Mouse (Mus musculus) splenic B cell, adult 2 months (primary cell): ENCODE measurements at regions not wholly inside any gene's neighbourhood (a gene's known extent, or its start where the extent isn't known, plus 50 kb on each side); places are given as distances from the start of the nearest gene placed in this dataset.

Experiments used
- DNase-seq: peaks from one replicate; pipeline ENCODE4 v3.0.0-alpha.2; 2011; ENCODE audit warnings: low read depth, low spot score
- H3K27me3 ChIP-seq: 2 replicates; pipeline ENCODE4 v1.6.1; 2012; ENCODE audit warnings: mild to moderate bottlenecking, low read length, moderate library complexity, mixed read lengths; ENCODE audit not compliant: control insufficient read depth, poor library complexity, insufficient read depth, severe bottlenecking
- H3K36me3 ChIP-seq: 2 replicates; pipeline ENCODE4 v1.6.1; 2012; ENCODE audit warnings: mild to moderate bottlenecking, low read length, moderate library complexity, mixed read lengths; ENCODE audit not compliant: control insufficient read depth, poor library complexity, insufficient read depth, severe bottlenecking

DNA sequence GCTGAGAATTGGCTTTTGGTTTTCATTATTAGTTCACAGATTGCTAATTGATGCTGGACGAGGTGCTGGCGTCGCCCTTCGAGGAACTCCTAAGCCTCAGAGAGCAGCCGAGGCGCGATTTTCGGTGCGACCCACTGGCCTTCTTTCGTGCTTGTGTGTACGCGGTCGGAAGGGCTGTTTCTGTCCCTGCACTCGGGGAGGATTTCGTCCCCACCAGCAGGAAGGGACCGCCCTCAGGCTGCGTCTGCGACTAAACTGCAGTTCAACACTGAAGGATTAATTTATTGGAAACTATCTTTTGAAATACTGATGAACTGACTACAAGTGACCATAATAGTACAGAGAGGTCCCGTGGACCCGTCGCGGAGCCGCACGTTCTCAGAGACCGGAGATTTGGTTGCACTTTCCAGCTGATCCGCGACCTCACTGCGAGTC is 228.4 kb upstream of the Sall1 start:
- no peak for DNase-seq
- Histone ChIP-seq H3K36me3 (no peaks in the 10 kb centered on the region), H3K27me3 (no peaks in the 10 kb centered on the region)

- Histone ChIP-seq H3K27me3 (no peaks in the 10 kb centered on the region), H3K36me3 (no peaks in the 10 kb centered on the region)
- no peak for DNase-seq
These were observed 227.7 kb upstream of the Sall1 start for GRCm38 (mm10) chr8:89271381-89272355.

- Histone ChIP-seq H3K36me3 (no peaks in the 10 kb centered on the region), H3K27me3 (no peaks in the 10 kb centered on the region)
- no peak for DNase-seq
These were observed 226.0 kb upstream of the Sall1 start for GRCm38 (mm10) chr8:89270001-89270400.

DNA sequence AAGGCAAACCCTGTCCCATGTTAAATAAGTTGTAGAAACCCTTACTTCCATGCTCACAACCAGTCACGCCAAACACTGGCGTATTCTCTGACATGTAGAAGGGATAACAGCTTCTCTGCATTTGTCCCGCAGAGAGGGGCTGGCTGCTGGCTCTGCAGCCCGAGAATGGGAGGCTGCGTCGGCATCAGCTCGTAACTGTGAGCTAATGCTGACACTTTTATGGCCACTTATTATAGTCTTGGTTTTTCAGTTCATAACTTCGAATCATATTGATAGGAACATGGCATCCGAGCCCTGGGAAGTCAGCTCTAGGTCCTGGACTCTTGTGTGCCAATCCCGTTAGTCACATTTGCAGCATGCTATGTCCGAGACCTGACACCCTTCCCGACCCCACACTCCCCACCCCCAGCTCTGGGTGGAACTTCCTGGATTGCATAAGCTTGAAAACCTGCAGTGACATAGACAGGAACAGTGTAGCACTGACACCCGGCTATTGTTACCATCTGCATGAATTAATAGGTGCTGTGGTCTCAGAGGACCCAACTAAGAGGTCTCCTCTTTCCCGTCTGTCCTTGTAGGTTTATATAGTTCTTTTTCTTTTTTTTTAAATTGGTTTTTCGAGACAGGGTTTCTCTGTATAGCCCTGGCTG is 217.3 kb upstream of the Sall1 start:
- H3K36me3 ChIP-seq: no peaks in the 10 kb centered on the region
- H3K27me3 ChIP-seq: no peaks in the 10 kb centered on the region
- no peak for DNase-seq

- no peak for DNase-seq
- Histone ChIP-seq H3K27me3 (no peaks in the 10 kb centered on the region), H3K36me3 (no peaks in the 10 kb centered on the region)
These were observed 215.9 kb upstream of the Sall1 start for GRCm38 (mm10) chr8:89259881-89260280.

DNA sequence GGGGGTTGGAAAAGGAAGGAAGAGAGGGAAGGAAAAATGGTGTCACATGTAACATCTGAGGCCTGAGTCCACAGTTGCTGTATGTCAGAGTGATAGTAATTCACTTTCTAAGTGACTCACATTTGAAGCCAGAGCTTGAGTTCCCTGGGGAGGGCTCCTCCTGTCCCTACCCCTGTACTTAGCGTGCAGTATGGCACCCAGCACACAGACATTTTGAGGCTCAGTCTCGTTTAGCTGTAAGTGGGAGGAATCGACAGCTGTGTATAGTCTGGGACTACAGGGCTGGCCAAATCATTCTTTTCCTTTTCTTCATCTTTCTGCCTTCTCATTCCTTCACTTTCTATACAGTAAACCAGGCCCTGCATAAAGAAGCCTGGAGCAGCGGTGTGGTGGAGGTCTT is 202.4 kb upstream of the Sall1 start:
- no peaks in the 10 kb centered on the region for H3K36me3 ChIP-seq
- DNase-seq: no peak
- no peaks in the 10 kb centered on the region for H3K27me3 ChIP-seq

- no peaks in the 10 kb centered on the region for H3K36me3 ChIP-seq
- no peak for DNase-seq
These were observed 201.3 kb upstream of the Sall1 start for GRCm38 (mm10) chr8:89245131-89245751.

DNA sequence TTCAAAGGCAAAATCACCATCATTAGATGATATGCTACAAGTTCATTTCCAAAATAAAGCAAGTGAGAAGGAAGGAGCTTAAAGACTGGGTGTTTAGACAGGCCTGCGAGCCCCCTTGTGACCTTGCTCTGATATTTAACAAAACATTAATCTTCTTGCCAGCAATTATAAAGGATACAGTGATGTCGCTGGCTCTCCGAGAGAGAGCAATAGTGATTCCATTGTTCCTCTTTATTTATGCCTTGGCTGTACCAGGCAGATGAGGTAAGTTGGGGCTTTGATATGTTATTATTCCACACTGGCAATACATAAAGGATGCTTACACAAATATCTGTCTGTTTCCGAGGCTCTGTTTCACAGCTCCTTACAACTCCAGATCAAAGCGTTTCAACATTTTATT is 197.7 kb upstream of the Sall1 start:
- no peaks in the 10 kb centered on the region for H3K27me3 ChIP-seq
- H3K36me3 ChIP-seq: no peaks in the 10 kb centered on the region
- DNase-seq: no peak

More at GRCm38 (mm10) chr8:89245131-89245751, 201.3 kb upstream of the Sall1 start:
- no peaks in the 10 kb centered on the region for H3K27me3 ChIP-seq

DNA sequence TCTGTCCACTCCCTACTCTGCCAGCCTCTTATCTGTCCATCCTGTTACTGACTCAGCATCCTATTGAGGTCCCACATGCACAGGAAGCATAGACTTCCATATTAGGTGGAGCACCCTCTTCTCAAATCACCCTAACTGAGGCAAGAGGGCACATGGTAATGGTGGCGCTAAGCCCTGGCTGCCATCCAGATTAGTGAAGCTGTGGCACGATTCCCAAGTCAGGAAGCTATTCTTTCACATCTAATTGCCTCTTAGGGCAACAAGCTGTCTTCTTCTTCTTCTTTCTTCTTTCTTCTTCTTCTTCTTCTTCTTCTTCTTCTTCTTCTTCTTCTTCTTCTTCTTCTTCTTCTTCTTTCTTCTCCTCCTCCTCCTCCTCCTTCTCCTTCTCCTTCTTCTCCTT is 195.7 kb upstream of the Sall1 start:
- DNase-seq: no peak
- Histone ChIP-seq H3K27me3 (no peaks in the 10 kb centered on the region), H3K36me3 (no peaks in the 10 kb centered on the region)

DNA sequence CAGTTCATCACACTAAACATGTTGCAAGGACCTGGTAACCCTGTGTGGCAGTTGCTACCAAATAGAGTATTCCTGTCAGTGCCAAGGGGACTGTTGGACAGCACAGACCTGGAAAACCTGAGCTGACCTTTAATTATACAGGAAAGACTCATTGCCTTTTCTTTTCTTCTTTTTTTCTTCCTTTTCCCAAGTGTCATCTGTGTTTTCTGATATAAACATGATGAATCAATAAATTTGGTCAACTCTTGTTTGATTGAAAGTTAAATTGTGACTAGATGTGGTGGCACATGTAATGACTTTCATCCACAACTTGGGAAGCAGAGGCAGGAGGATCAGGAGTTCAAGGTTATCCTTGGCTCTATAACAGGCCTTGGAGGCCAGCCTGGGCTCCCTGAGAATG is 190.1 kb upstream of the Sall1 start:
- H3K36me3 ChIP-seq: no peaks in the 10 kb centered on the region
- DNase-seq: no peak
- no peaks in the 10 kb centered on the region for H3K27me3 ChIP-seq

- DNase-seq: no peak
- H3K27me3 ChIP-seq: no peaks in the 10 kb centered on the region
- no peaks in the 10 kb centered on the region for H3K36me3 ChIP-seq
These were observed 188.4 kb upstream of the Sall1 start for GRCm38 (mm10) chr8:89232318-89232717.

DNA sequence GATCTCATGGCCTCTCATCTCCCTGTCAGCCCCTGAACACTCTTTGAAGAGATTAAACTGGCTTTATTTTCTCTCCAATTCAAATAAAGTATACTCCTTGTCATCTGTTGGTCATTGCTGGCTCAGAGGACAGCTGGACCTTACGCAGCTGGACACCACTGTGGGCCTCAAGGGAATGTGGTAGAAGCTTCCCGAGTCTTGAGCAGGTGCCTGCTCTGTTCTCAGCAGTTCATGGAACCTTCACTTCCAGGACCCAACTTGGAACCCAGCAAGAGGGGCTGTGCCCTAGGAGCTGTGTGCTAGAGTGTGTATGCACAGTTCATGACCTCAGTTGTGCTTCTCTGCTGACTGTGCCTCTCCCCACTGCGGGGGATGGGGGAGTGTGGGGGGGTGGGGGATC is 185.2 kb upstream of the Sall1 start:
- no peak for DNase-seq
- no peaks in the 10 kb centered on the region for H3K36me3 ChIP-seq
- H3K27me3 ChIP-seq: no peaks in the 10 kb centered on the region

DNA sequence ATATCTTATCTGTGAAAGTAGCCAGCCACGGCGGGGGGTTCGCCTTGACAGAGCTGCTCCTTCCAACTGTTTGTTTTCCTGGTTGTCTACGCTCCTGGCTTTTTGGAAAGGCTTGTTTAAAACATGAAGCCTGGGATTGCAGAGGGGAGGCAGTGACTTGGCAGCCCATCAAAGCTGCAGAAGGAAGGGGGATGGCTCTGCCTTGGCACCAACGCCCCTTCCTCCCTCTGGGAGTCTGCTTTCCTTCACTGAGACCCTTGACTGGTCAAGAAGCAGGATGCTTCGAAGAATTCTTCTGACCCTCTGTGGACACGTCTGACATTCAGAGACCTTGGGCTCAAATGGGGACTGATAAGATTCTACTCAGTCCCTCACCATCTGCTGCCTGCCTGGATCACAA is 176.9 kb upstream of the Sall1 start:
- Histone ChIP-seq H3K36me3 (no peaks in the 10 kb centered on the region), H3K27me3 (no peaks in the 10 kb centered on the region)
- DNase-seq: no peak

GRCm38 (mm10) chr8:89220381-89220780 is 176.4 kb upstream of the Sall1 start:
- no peaks in the 10 kb centered on the region for H3K36me3 ChIP-seq
- no peak for DNase-seq
- no peaks in the 10 kb centered on the region for H3K27me3 ChIP-seq

DNA sequence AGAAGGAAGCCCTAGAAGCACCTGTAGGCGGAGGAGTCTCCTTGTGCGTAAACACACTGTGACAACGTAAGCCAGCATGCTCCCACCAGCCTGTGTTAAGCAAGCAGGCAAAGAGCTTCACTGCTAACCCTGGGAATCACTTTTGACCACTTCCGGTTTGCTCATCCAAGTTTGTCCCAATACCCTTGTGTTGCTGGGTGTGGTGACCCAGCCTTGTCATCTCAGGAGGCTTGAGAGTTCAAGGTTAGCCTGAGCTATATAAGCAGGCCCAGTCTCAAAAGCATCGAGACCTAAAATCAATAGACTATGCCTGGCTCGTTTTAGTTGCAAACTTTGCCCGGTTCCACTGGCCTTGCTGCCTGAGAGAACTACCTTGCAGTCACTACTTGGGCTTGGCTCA is 175.2 kb upstream of the Sall1 start:
- no peaks in the 10 kb centered on the region for H3K27me3 ChIP-seq
- no peaks in the 10 kb centered on the region for H3K36me3 ChIP-seq
- no peak for DNase-seq
